Mouse (Mus musculus) limb, embryonic 10.5 days (tissue): ENCODE results near the gene Olfr239. TPM values are rescaled to one million over a fixed set of nuclear protein-coding genes. Genes with fewer than 3 reads are reported as not detected.
"Not testable (repeated sequence)": the region's sequence is repeated elsewhere in the genome, so short reads cannot be mapped to it uniquely, and the experiment has no call there.

Experiments
- DNase-seq: peaks from one replicate; pipeline ENCODE4 v3.0.0-alpha.2; 2017; ENCODE audit warnings: low spot score
- H3K27ac ChIP-seq: fragments of 300-500 bp; sonication (generic); 2 replicates; pipeline ENCODE4 v1.5.1; 2016; ENCODE audit warnings: mild to moderate bottlenecking
- H3K27me3 ChIP-seq: fragments of 300-500 bp; sonication (generic); 2 replicates; pipeline ENCODE4 v1.6.1; 2016; ENCODE audit warnings: low read depth, mild to moderate bottlenecking; ENCODE audit not compliant: poor library complexity, severe bottlenecking
- H3K36me3 ChIP-seq: fragments of 300-500 bp; sonication (generic); 2 replicates; pipeline ENCODE4 v1.6.1; 2016; ENCODE audit warnings: mild to moderate bottlenecking, moderate library complexity
- H3K4me1 ChIP-seq: fragments of 300-500 bp; sonication (generic); 2 replicates; pipeline ENCODE4 v1.6.1; 2016
- H3K4me3 ChIP-seq: fragments of 300-500 bp; sonication (generic); 2 replicates; pipeline ENCODE4 v1.5.1; 2016; ENCODE audit warnings: mild to moderate bottlenecking, moderate library complexity
- H3K9me3 ChIP-seq: fragments of 300-500 bp; sonication (generic); replicated peaks from 2 replicates; pipeline ENCODE4 v1.6.1; 2016; ENCODE audit warnings: mild to moderate bottlenecking
- WGBS: fragments of 180-500 bp; shearing (Covaris S2); methylation state at CpG from one replicate; pipeline ENCODE4 v1.1.7; 2016; 5-methylcytosine and 5-hydroxymethylcytosine counted together
- polyA plus RNA-seq: library from polyadenylated mRNA; unstranded; fragments of >200 nt; fragmentation: Nextera tagmentation; extraction: Ambion mirVana; gene quantifications from 2 replicates; pipeline ENCODE4 v1.2.1, GENCODE M21; 2016

Gene Olfr239
- not detected in 2 replicates for polyA plus RNA-seq

- not testable (repeated sequence) for H3K9me3 ChIP-seq, H3K27ac ChIP-seq, H3K4me1 ChIP-seq, DNase-seq, H3K36me3 ChIP-seq, H3K4me3 ChIP-seq, H3K27me3 ChIP-seq
- WGBS = no CpG with 5 or more reads among the region's 2 CpGs
These were observed at the start of gene Olfr239 for GRCm38 (mm10) chr17:33191002-33191401. Olfr239 (plus strand) TSS chr17:33191302.

- DNase-seq, H3K4me1 ChIP-seq, H3K4me3 ChIP-seq, H3K9me3 ChIP-seq, H3K27me3 ChIP-seq, H3K27ac ChIP-seq, H3K36me3 ChIP-seq: not testable (repeated sequence)
- WGBS = 80% methylated on average over 1 of the region's 1 CpGs
These were observed 23.0 kb upstream of the Olfr239 start, which contains the start of gene Olfr55 for GRCm38 (mm10) chr17:33168147-33168546. Olfr55 (plus strand) TSS chr17:33168447.

GRCm38 (mm10) chr17:33221590-33221989 is 30.5 kb downstream of the Olfr239 start, which contains the start of gene Olfr1564:
Olfr1564 (minus strand) TSS chr17:33221690.
- H3K27ac ChIP-seq = no peak within 1 kb of the TSS
- no peaks in the 10 kb centered on the region for H3K4me1 ChIP-seq
- 93% methylated on average over 2 of the region's 2 CpGs for WGBS
- no peaks in the 10 kb centered on the region for H3K36me3 ChIP-seq
- H3K4me3 ChIP-seq = no peak within 1 kb of the TSS
- H3K27me3 ChIP-seq = no peaks in the 10 kb centered on the region
- H3K9me3 ChIP-seq = peaks cover 5% of the 10 kb centered on the region; the same call in 1 of the 2 replicates
- no peak for DNase-seq

- not testable (repeated sequence) for H3K27me3 ChIP-seq, H3K4me1 ChIP-seq, H3K9me3 ChIP-seq, H3K27ac ChIP-seq, DNase-seq, H3K4me3 ChIP-seq
- WGBS = 80% methylated on average over 1 of the region's 1 CpGs
- H3K36me3 ChIP-seq = peaks cover 27% of the 10 kb centered on the region
These were observed 45.5 kb downstream of the Olfr239 start for GRCm38 (mm10) chr17:33236646-33237045.

Other genes with a start within 250 kb of the Olfr239 start
- gene Cyp4f13, start 243.9 kb upstream of the Olfr239 start, polyA plus RNA-seq = 2.3 and 2.6 TPM in 2 replicates
- gene Zfp472, start 225.5 kb upstream of the Olfr239 start, polyA plus RNA-seq = 12.2 and 13.7 TPM in 2 replicates
- gene Zfp952, start 198.2 kb upstream of the Olfr239 start, polyA plus RNA-seq = 10.4 and 13.8 TPM in 2 replicates
- 11.7 and 15.4 TPM in 2 replicates for gene Zfp763, start 157.9 kb upstream of the Olfr239 start, polyA plus RNA-seq
- not detected in 2 replicates for gene 4921501E09Rik, start 123.2 kb upstream of the Olfr239 start, polyA plus RNA-seq
- gene Zfp563, start 102.0 kb upstream of the Olfr239 start, polyA plus RNA-seq = 5.9 and 8.6 TPM in 2 replicates
- gene Morc2b, start 51.6 kb upstream of the Olfr239 start, polyA plus RNA-seq = 0.11 TPM in 1 of 2 replicates, not detected in the other
- gene Olfr55, start 22.9 kb upstream of the Olfr239 start, polyA plus RNA-seq = not detected in 2 replicates
- not detected in 2 replicates for gene Olfr1564, start 30.4 kb downstream of the Olfr239 start, polyA plus RNA-seq
- gene Zfp955a, start 63.8 kb downstream of the Olfr239 start, polyA plus RNA-seq = 16.1 and 19.0 TPM in 2 replicates
- gene Olfr63, start 73.4 kb downstream of the Olfr239 start, polyA plus RNA-seq = 0.03 TPM in 1 of 2 replicates, not detected in the other
- 10.2 and 11.5 TPM in 2 replicates for gene Zfp955b, start 98.2 kb downstream of the Olfr239 start, polyA plus RNA-seq
- 8.2 and 13.1 TPM in 2 replicates for gene Zfp81, start 167.6 kb downstream of the Olfr239 start, polyA plus RNA-seq
- gene Zfp101, start 203.3 kb downstream of the Olfr239 start, polyA plus RNA-seq = 19.7 and 25.5 TPM in 2 replicates
- not detected in 2 replicates for gene Actl9, start 241.6 kb downstream of the Olfr239 start, polyA plus RNA-seq